Mouse (Mus musculus): ENCODE results near the gene Pid1.

The Pid1 gene

GRCm38 (mm10) chr1:84077023-84077422, 287.0 kb downstream of the Pid1 start:
- DNase-seq (ENCODE audit: low read depth, low spot score), result no peak

GRCm38 (mm10) chr1:84056884-84057630, 306.9 kb downstream of the Pid1 start:
- DNase-seq (ENCODE audit: low read depth, low spot score), result no peak

- no peak for DNase-seq (ENCODE audit: low read depth, low spot score)
These were observed 307.7 kb downstream of the Pid1 start for GRCm38 (mm10) chr1:84056306-84056705.

- no peak for DNase-seq (ENCODE audit: low read depth, low spot score)
These were observed 338.2 kb downstream of the Pid1 start for GRCm38 (mm10) chr1:84025746-84026145.

GRCm38 (mm10) chr1:84012871-84013375, 351.1 kb downstream of the Pid1 start:
- no peak for DNase-seq (ENCODE audit: low read depth, low spot score)

- DNase-seq (ENCODE audit: low read depth, low spot score), result no peak
These were observed 361.4 kb downstream of the Pid1 start for GRCm38 (mm10) chr1:84002630-84003029.

Data from CD4-positive, CD25-positive, alpha-beta regulatory T cell, adult 2 months (primary cell).